Mouse (Mus musculus) brain, embryonic 14.5 days (tissue): ENCODE measurements around the gene Zfp740.

Source experiments
- CTCF ChIP-seq: fragments of 200-500 bp; IDR thresholded peaks from 2 replicates; pipeline ENCODE4 v1.5.1; 2012; ENCODE audit warnings: inconsistent platforms, mild to moderate bottlenecking, moderate library complexity, borderline replicate concordance; ENCODE audit not compliant: insufficient read depth, insufficient read length; ENCODE audit errors: extremely low read depth
- POLR2A ChIP-seq: fragments of 200-500 bp; IDR thresholded peaks from 2 replicates; pipeline ENCODE4 v1.6.1; 2012; ENCODE audit warnings: mild to moderate bottlenecking, inconsistent platforms, borderline replicate concordance; ENCODE audit not compliant: poor library complexity, insufficient read depth, insufficient read length, severe bottlenecking; ENCODE audit errors: extremely low read depth

DNA sequence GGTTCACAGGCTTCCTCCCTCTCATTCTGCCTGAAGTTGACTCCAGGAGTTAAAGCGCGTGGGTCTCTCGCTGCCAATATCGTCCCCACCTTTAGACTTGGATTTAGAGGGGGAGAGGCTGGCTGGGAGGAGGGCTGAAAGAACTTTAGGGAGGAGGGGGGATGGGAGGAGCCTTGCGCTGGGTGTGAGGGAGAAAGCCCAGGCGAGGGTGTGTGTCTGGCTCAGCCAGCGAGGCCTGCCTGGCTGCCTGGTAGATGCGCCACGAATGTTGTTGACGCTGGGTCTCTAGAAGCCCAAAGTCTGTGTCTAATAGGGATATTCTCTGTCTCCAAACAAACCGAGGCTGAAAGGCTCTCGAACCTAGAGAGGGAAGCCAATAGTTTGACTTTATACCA, 55.0 kb downstream of the Zfp740 start:
- no peak for TF ChIP-seq CTCF
- TF ChIP-seq POLR2A = no peak
